Mouse (Mus musculus) bone marrow macrophage, adult 2 months (primary cell): ENCODE results near the gene Abcc2.

ENCODE experiments used
- CTCF ChIP-seq: IDR thresholded peaks from 2 replicates; pipeline ENCODE4 v1.5.1; 2012; ENCODE audit warnings: low read depth, mild to moderate bottlenecking, low read length, moderate library complexity
- POLR2A ChIP-seq: IDR thresholded peaks from 2 replicates; pipeline ENCODE4 v1.6.1; 2012; ENCODE audit warnings: mild to moderate bottlenecking, low read depth, low read length, borderline replicate concordance

DNA sequence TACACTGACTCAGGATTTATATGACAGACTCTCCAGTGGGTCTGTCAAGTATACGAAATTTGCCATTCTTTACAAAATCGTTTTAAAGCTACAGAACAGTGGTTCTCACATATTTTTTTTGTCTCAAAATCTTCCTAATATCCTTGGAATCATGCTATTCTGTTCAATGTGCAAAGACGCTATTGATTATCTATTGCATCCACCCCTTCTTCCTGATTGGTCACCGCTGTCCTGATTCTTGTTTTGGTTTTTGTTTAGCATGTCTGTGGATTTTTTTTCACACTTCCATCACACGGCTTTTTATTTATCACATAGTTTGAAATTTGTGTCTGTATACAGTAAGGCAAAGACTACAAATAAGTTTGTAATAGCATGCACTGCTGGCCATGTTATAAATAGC is 15.5 kb upstream of the Abcc2 start:
- TF ChIP-seq POLR2A, result no peak
- TF ChIP-seq CTCF, result no peak
